Mouse (Mus musculus) adipocyte (in vitro differentiated cells): ENCODE measurements around the gene Syce2.
"Not testable (repeated sequence)": the region's sequence is repeated elsewhere in the genome, so short reads cannot be mapped to it uniquely, and the experiment has no call there.

ENCODE experiments used
- DNase-seq: peaks from one replicate; pipeline ENCODE4 v3.0.0-alpha.2; 2016; ENCODE audit warnings: low spot score

Syce2 gene

GRCm38 (mm10) chr8:84901752-84902151, 29.8 kb downstream of the Syce2 start, which contains the start of gene Klf1:
Gene Klf1 (plus strand): TSS chr8:84901928.
- no peak for DNase-seq

- DNase-seq = no peak
Measured at GRCm38 (mm10) chr8:84902367-84902919, 30.5 kb downstream of the Syce2 start.

DNA sequence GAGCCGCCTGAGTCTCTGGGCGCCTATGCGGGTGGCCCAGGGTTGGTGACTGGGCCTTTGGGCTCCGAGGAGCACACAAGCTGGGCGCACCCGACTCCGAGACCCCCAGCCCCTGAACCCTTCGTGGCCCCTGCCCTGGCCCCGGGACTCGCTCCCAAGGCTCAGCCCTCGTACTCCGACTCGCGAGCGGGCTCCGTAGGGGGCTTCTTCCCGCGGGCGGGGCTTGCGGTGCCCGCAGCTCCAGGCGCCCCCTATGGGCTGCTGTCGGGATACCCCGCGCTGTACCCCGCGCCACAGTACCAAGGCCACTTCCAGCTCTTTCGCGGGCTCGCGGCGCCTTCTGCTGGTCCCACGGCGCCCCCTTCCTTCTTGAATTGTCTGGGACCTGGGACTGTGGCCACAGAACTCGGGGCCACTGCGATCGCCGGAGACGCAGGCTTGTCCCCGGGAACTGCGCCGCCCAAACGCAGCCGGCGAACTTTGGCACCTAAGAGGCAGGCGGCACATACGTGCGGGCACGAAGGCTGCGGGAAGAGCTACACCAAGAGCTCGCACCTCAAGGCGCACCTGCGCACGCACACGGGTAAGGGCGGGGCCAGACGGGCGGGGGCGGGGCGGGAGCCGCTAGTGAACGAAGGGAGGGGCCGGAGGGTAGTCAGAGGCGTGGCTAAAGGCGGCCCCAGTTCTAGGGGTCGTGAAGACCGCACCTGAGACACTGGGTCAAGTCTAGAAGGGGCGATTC, 31.2 kb downstream of the Syce2 start:
- peak; percentile 81 for DNase-seq

GRCm38 (mm10) chr8:84904351-84904750, 32.4 kb downstream of the Syce2 start:
- no peak for DNase-seq

DNA sequence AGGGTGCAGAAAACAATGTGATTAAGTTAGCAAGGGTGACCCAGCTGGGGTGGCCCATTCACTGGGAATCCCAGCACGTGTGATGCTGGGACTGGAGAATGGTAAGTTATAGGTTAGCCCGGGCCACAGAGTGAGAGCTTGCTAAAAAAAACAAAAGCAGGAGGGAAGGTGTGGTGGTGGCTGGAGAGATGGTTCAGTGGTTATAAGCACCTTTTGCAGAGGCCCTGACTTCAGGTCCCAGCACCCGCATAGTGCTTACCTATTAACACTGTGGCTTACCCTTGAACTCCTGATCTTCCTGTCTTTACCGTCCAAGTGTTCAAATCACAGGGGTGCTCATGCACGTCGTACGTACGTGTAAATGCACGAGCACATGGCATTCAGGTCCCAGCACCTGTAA, 35.1 kb downstream of the Syce2 start:
- DNase-seq = no peak

GRCm38 (mm10) chr8:84907493-84907892, 35.6 kb downstream of the Syce2 start:
- DNase-seq = no peak

DNA sequence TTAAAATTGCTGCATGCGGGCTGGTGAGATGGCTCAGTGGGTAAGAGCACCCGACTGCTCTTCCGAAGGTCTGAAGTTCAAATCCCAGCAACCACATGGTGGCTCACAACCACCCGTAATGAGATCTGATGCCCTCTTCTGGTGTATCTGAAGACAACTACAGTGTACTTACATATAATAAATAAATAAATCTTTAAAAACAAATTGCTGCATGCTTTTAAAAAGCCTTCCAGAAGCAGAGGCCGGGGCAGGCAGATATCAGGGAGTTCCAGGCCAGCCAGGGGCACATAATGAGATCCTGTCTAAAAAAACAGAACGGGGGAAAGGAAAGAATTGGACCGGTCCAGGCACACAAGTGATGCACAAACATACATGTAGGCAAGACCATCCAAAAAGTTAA, 36.1 kb downstream of the Syce2 start:
- not testable (repeated sequence) for DNase-seq

DNA sequence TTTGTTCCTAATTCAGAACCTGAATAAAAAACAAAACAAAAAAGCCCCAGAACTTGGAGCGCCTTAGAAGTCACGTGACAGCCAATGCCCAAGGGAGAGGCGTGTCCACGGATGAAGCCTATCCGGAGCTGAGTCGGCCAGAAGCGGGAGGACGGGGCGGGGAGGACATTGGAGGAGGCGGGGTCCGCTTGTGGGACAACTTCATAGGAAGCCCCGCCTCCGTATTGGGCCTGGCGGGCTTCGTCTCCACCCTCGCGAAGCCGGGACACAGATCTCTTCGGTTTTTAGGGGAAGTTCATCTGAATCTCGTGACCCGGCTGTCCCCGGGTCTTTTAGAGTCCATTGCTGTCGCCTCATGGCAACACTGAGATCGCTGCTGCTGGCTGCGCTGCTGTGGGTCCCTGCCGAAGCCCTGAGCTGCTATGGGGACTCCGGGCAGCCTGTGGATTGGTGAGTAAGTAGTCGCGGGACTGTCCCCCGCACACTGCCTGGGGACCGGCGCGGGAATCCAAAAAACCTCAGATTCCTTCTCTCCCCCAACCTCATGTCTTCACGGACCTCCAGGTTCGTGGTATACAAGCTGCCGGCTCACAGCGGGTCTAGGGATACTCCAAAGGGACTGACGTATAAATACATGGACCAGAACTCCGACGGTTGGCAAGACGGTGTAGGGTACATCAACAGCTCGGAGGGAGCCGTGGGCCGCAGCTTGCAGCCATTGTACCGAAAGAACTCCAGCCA, 36.7 kb downstream of the Syce2 start, which contains the start of gene Dnase2a:
Dnase2a (plus strand) TSS at position 140 of the 741 bp plus-strand sequence.
- peak; percentile 99 for DNase-seq

DNA sequence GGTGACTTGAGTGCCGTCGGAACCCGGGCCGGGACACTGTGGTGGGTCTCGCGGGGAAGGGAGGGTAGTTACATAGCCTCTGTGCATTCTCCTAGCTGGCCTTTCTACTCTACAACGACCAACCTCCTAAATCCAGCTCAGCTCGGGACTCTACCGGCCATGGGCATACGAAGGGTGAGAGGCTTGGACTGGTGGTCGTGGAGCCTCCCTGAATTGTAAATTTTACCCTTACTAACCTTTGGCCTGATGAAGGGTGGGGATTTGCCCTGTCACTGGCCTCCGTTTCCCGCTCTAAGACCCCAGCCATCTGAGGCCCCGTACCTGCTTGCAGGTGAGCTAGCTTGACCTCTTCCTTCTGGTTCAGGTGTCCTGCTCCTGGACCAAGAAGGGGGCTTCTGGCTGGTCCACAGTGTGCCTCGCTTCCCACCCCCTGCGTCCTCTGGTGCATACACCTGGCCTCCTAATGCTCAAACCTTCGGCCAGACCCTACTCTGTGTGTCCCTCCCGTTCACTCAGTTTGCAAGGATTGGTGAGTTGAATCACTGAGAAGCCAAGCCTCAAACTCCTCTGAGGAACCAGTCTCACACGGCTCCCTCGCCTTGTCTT, 37.4 kb downstream of the Syce2 start:
- DNase-seq = no peak

- no peak for DNase-seq
Measured at GRCm38 (mm10) chr8:84909949-84910348, 38.0 kb downstream of the Syce2 start.

DNA sequence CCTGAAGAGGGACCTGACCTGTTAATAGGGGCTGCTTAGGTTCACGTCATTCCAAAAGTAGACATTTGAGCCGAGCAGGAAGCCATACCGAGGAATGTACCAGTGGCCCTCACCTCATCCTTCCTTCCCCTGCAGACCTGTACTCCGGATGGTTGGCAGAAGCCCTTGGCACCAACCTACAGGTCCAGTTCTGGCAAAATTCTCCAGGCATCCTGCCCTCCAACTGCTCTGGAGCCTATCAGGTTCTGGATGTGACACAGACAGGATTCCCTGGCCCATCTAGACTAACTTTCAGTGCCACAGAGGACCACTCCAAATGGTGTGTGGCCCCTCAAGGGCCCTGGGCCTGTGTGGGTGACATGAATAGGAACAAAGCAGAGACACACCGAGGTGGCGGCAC, 38.6 kb downstream of the Syce2 start:
- DNase-seq = no peak

DNA sequence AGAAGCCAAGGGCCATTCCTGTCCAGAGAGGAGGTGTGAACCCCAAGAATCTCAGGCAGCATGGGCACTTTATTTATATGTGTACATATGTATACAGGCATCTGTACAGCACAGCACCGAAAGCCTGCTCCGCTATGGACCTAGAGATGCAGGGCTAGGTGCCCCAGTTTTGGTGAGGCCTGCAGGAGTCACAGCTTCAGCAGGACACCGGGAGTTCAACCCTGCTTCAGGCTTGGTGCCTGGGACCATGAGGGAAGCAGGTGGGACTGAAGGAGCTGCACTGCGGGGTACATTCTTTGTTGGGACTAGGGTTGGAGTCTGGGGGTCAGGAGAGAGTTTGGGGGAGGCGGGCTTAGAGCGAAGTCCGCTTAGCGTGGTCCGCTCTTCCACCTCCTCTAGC, 39.9 kb downstream of the Syce2 start:
- no peak for DNase-seq

- DNase-seq = no peak
Measured at GRCm38 (mm10) chr8:84912391-84912790, 40.5 kb downstream of the Syce2 start.

GRCm38 (mm10) chr8:84912895-84913501, 41.1 kb downstream of the Syce2 start:
- no peak for DNase-seq

- no peak for DNase-seq
Measured at GRCm38 (mm10) chr8:84913502-84913900, 41.6 kb downstream of the Syce2 start.

DNA sequence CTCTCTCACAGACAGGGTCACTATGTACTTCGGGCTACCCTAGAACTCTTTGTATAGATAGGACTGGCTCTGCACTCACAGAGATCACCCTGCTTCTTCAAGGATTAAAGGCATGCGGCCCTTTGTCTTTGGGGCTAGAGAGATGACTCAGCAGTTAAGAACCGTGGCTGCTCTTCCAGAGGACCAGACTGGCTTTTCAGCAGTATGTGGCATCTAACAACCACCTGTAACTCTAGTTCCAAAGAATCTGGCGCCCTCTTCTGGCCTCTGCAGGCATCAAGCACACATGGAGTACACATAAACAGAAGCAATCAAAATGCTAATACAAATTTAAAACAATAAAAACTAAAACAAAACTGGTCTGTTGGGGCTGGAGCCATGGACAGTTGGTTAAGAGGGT, 42.0 kb downstream of the Syce2 start:
- no peak for DNase-seq

DNA sequence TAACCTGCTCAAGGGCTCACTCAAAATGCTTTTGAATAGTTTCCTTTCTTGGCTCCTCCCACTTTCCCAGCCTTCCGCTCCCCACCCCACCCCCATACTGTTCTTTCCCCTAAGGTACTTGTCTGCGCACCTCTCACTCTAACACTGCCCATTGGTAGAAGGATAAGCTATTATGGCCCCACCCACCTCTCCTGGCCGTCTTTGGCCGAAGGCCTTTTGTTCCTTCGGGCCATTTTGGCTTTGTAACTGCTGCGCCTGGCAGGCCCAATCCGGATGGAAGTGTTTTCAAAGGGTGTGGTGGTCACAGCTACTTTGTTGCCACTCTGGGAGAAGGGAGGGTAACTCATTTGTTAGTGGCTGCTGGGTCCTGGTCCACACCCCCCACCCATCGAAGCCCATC, 43.4 kb downstream of the Syce2 start:
- no peak for DNase-seq

DNA sequence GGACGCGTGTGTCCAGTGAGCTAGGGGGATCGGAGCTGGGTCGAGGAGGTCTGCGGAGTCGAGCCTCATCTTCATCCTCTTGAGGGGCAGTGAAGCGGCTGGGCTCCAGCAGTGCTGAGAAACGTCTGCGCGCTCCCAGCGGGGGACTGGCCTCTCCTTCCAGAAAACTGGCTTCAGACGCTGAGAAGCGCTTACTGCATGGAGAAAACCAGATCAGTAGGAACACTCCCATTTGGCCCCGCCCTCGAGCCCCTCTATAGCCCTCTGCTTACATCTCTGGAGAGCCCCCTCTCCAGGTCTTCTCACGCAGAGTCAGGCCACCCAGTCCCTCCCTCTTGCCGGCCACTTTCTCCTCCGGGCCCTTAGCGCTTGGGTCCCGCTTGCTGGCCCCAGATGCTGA, 45.9 kb downstream of the Syce2 start:
- DNase-seq = no peak

GRCm38 (mm10) chr8:84918646-84919045, 46.7 kb downstream of the Syce2 start:
- no peak for DNase-seq

GRCm38 (mm10) chr8:84921596-84921995, 49.7 kb downstream of the Syce2 start:
- peak; percentile 70 for DNase-seq

DNA sequence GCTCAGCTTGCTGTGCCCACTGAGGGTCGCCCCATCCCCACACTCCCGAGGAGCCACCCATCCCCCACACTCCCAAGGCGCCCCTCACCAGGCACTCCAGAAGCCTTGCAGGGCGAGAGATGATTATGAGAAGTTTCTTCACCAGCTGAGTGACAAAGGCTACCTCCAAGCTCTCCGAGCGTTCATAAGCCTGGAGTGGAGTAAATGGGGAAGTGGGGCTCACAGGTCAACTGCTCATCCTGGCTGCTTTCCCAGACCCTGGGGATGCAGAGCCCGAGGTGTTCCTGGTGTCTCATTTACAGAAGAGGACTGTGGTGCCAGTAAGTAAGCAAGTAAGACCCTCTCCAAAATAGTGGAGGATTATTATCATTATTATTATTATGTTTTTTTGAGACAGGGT, 53.6 kb downstream of the Syce2 start:
- no peak for DNase-seq

GRCm38 (mm10) chr8:84927513-84927912, 55.6 kb downstream of the Syce2 start:
- DNase-seq = no peak
